ENCODE assay signal across 26 mouse cellular contexts in the genomic region with DNA sequence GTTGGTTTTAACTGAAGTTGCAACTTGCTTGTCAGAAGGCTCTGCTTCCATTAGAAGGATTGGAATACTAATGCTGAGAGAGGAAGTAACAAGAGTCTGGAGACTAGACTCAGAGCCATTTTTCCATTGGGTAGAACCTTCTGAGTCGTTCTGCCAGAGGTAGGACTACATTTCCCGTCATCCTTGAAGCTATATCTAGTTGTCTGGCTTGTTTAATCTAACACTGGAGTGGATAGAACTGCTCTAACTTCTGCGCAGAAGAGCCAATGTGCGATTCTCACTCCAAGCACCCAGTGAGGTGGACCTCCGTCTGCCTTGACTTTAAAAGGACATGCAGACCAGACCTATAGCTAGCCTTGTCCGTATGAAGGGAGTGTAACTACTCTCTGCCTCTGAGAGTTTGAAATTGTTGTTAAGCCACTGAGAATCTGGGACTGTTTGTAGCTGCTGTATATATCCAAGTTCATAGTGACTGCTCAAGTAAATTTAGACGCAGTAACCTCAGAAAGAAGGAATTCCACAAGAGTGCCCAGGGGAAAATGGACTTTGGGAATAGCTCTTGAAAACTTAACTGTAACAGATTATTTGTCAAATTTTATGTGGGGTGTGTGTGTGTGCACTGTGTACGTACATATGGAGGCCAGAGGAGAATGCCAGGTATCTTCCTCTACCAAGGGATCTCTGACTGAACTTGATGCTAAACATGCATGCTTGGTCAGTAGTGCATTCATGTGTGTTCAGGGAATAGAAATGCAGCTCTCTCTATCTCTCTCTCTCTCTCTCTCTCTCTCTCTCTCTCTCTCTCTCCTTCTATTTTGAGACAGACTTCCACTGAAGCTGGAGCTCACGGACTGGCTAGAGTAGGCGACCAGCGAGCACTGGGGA. TPM values are rescaled to one million over a fixed set of nuclear protein-coding genes. Genes with fewer than 3 reads are reported as not detected.
A peak's percentile ranks its signal among the peaks of the same experiment; 100 is the strongest.
DNase-seq lines count a peak whose midpoint lies in the region; ATAC-seq and TF ChIP-seq lines count a peak whose summit lies in the region.
"Had no signal": no experiment of that assay in that cellular context is flagged by ENCODE, and none has a peak within 500 bp of the region (broad histone marks: within the 10 kb centered on the region; RNA-seq: fewer than 3 reads in every experiment).

No protein-coding gene starts in this region.

- H3K9ac ChIP-seq in heart, embryonic 13.5 days: no peak overlapping the region
- H3K9ac ChIP-seq in heart, adult 2 months (ENCODE audit: low read depth, low read length): no peak overlapping the region
- H3K9ac ChIP-seq in kidney, embryonic 15.5 days: no peak overlapping the region
- no peak overlapping the region for H3K9ac ChIP-seq in stomach, postnatal 0 days (ENCODE audit: low read length)
- H3K9ac ChIP-seq: embryonic facial prominence, embryonic 15.5 days; forebrain, embryonic 15.5 days; hindbrain, embryonic 14.5 days; liver, postnatal 0 days; midbrain, embryonic 15.5 days; neural tube, embryonic 13.5 days had no signal

- peaks cover 58% of the 10 kb centered on the region for H3K4me1 ChIP-seq in heart, embryonic 13.5 days
- H3K4me1 ChIP-seq in heart, adult 2 months (ENCODE audit: control insufficient read depth, insufficient read depth, low read length): peaks cover 1% of the 10 kb centered on the region; the same call in 1 of the 2 replicates
- H3K4me1 ChIP-seq in kidney, embryonic 15.5 days: peaks cover 36% of the 10 kb centered on the region
- no peaks in the 10 kb centered on the region for H3K4me1 ChIP-seq in stomach, postnatal 0 days (replicated peaks; ENCODE audit: control insufficient read depth, insufficient read depth)
- H3K4me1 ChIP-seq: midbrain, embryonic 15.5 days had no signal

- ATAC-seq in heart, embryonic 13.5 days (ENCODE audit: extremely low read depth, insufficient number of reproducible peaks, low FRiP score, low TSS enrichment): no peak
- peak; percentile 54 for ATAC-seq in kidney, embryonic 15.5 days (replicated peaks; ENCODE audit: low FRiP score)
- peak; percentile 35; the same call in 1 of the 2 replicates for ATAC-seq in stomach, postnatal 0 days (ENCODE audit: low FRiP score, low TSS enrichment)
- ATAC-seq: forebrain, embryonic 15.5 days; inflammation-experienced regulatory T-cells, adult 6 months; liver, postnatal 0 days; lung, postnatal 0 days; midbrain, embryonic 15.5 days; Patski had no signal

- H3K36me3 ChIP-seq in heart, embryonic 13.5 days: peaks cover 4% of the 10 kb centered on the region
- no peaks in the 10 kb centered on the region; the same call in 1 of the 2 replicates for H3K36me3 ChIP-seq in heart, adult 2 months (ENCODE audit: control insufficient read depth, insufficient read depth, low read length)
- H3K36me3 ChIP-seq in kidney, embryonic 15.5 days: peaks cover 6% of the 10 kb centered on the region; the same call in 1 of the 2 replicates
- H3K36me3 ChIP-seq in stomach, postnatal 0 days (ENCODE audit: control insufficient read depth, insufficient read depth, low read length): no peaks in the 10 kb centered on the region
- H3K36me3 ChIP-seq: embryonic facial prominence, embryonic 15.5 days; forebrain, embryonic 15.5 days; G1E; midbrain, embryonic 15.5 days had no signal

- no peak overlapping the region for H3K4me2 ChIP-seq in heart, embryonic 13.5 days
- H3K4me2 ChIP-seq in kidney, embryonic 15.5 days: no peak overlapping the region
- H3K4me2 ChIP-seq in stomach, postnatal 0 days (replicated peaks; ENCODE audit: low read depth): no peak overlapping the region
- H3K4me2 ChIP-seq: embryonic facial prominence, embryonic 15.5 days; forebrain, embryonic 15.5 days; hindbrain, embryonic 14.5 days; midbrain, embryonic 15.5 days; neural tube, embryonic 13.5 days had no signal

- no peaks in the 10 kb centered on the region for H3K9me3 ChIP-seq in heart, embryonic 13.5 days
- H3K9me3 ChIP-seq in kidney, embryonic 15.5 days (replicated peaks): no peaks in the 10 kb centered on the region
- H3K9me3 ChIP-seq in stomach, postnatal 0 days (ENCODE audit: control insufficient read depth, low read length): no peaks in the 10 kb centered on the region
- H3K9me3 ChIP-seq: embryonic facial prominence, embryonic 15.5 days; forebrain, embryonic 15.5 days; G1E; midbrain, embryonic 15.5 days; neural tube, embryonic 13.5 days had no signal

- TF ChIP-seq POLR2A in heart, adult 2 months (IDR thresholded peaks at IDR 0.05; ENCODE audit: insufficient read depth, low read depth, low read length): no peak

- DNase-seq in heart, adult 2 months: no peak
- no peak for DNase-seq in kidney, adult 11 months
- DNase-seq in heart, postnatal 4 days: peak; percentile 18
- no peak for DNase-seq in stomach, postnatal 0 days (ENCODE audit: low spot score)
- no peak for DNase-seq in natural killer cell, adult 2 months (ENCODE audit: low spot score in 2 of 2)
- DNase-seq: adrenal gland, postnatal 36 days; B cell, adult 2 months; cerebellum, adult 9-10 months; liver, postnatal 0 days; retina, postnatal 1 day; right cerebral cortex, postnatal 25 days; thymus, adult 2 months; thymus, postnatal 4 days had no signal

- WGBS in heart, embryonic 13.5 days: 53% methylated on average over 11 of the region's 11 CpGs
- WGBS in heart, adult 2 months: 61% methylated on average over 11 of the region's 11 CpGs
- WGBS in kidney, embryonic 15.5 days: 70% methylated on average over 11 of the region's 11 CpGs
- WGBS in stomach, postnatal 0 days: 78% methylated on average over 11 of the region's 11 CpGs

- intact Hi-C loops in heart, adult 2 months (cut with DNase I): no loop called here

- H3K4me3 ChIP-seq in heart, embryonic 13.5 days: no peak overlapping the region
- H3K4me3 ChIP-seq in heart, adult 2 months: no peak overlapping the region
- no peak overlapping the region for H3K4me3 ChIP-seq in kidney, embryonic 15.5 days (replicated peaks)
- H3K4me3 ChIP-seq in stomach, postnatal 0 days (ENCODE audit: low read depth, low read length): no peak overlapping the region
- H3K4me3 ChIP-seq: embryonic facial prominence, embryonic 15.5 days; forebrain, embryonic 15.5 days; midbrain, embryonic 15.5 days; neural tube, embryonic 13.5 days had no signal

- peak overlapping the region; percentile 66 for H3K27ac ChIP-seq in heart, embryonic 13.5 days (replicated peaks)
- no peak overlapping the region for H3K27ac ChIP-seq in heart, adult 2 months
- H3K27ac ChIP-seq in kidney, embryonic 15.5 days: peak overlapping the region; percentile 14; the same call in 1 of the 2 replicates
- H3K27ac ChIP-seq in stomach, postnatal 0 days (replicated peaks): peak overlapping the region; percentile 35; the same call in 1 of the 2 replicates
- H3K27ac ChIP-seq: embryonic facial prominence, embryonic 15.5 days; forebrain, embryonic 15.5 days; hindbrain, embryonic 14.5 days; macrophage had no signal

- TF ChIP-seq EP300 in heart, adult 2 months (IDR thresholded peaks at IDR 0.05; ENCODE audit: insufficient read depth, low read depth, low read length): no peak
- TF ChIP-seq EP300 in stomach, postnatal 0 days (optimal IDR thresholded peaks at IDR 0.05): no peak

- H3K79me2 ChIP-seq in heart, adult 2 months (replicated peaks; ENCODE audit: control insufficient read depth, insufficient read depth, low read length): no peaks in the 10 kb centered on the region; the same call in 1 of the 2 replicates

- no peaks in the 10 kb centered on the region for H3K27me3 ChIP-seq in heart, embryonic 13.5 days (replicated peaks)
- no peaks in the 10 kb centered on the region for H3K27me3 ChIP-seq in heart, adult 2 months (ENCODE audit: control insufficient read depth, insufficient read depth, low read length)
- no peaks in the 10 kb centered on the region for H3K27me3 ChIP-seq in kidney, embryonic 15.5 days
- H3K27me3 ChIP-seq in stomach, postnatal 0 days (ENCODE audit: control insufficient read depth, insufficient read depth, low read length): no peaks in the 10 kb centered on the region
- H3K27me3 ChIP-seq: CH12.LX; embryonic facial prominence, embryonic 15.5 days; forebrain, embryonic 15.5 days; midbrain, embryonic 15.5 days; neural tube, embryonic 13.5 days; Patski had no signal

- no peak for TF ChIP-seq CTCF in heart, adult 2 months (IDR thresholded peaks at IDR 0.05)
- TF ChIP-seq CTCF in stomach, postnatal 0 days (IDR thresholded peaks at IDR 0.05; ENCODE audit: low read depth): no peak

RNA-seq across cellular contexts. Expression of a gene that starts 52.6 kb away (rescaled TPM):
- 13.5 and 16.2 TPM in 2 replicates for polyA plus RNA-seq in heart, embryonic 13.5 days (2015; fragmentation: Nextera tagmentation; extraction: Ambion mirVana)
- under 1 TPM; 0.50 to 0.75 TPM for total RNA-seq in heart, adult 2 months (2021)
- 0.49 and 0.76 TPM in 2 replicates for polyA plus RNA-seq in heart, adult 2 months (2012; rRNA removed)
- polyA plus RNA-seq in kidney, embryonic 15.5 days (2015; fragmentation: Nextera tagmentation; extraction: Ambion mirVana): 12.6 and 12.8 TPM in 2 replicates
- total RNA-seq in heart, postnatal 4 days (2021): 1 to 10 TPM; 4.4 to 5.5 TPM
- polyA plus RNA-seq in stomach, postnatal 0 days (2015; fragmentation: Nextera tagmentation; extraction: Ambion mirVana): 112 and 129 TPM in 2 replicates
- total RNA-seq: G1E had no signal
- polyA plus RNA-seq: G1E; inflammation-experienced regulatory T-cells, adult 6 months had no signal
